Mouse (Mus musculus) intestine, embryonic 16.5 days (tissue): ENCODE results near the gene Lmo7. TPM values are rescaled to one million over a fixed set of nuclear protein-coding genes. Genes with fewer than 3 reads are reported as not detected.
A peak's percentile ranks its signal among the peaks of the same experiment; 100 is the strongest.

Experiments used
- ATAC-seq: fragments of 200-750 bp; cut with Nextera tagmentation; 2 replicates; pipeline ENCODE4 v1.8.0; 2017; ENCODE audit warnings: moderate TSS enrichment, moderate library complexity
- H3K27ac ChIP-seq: fragments of 300-500 bp; sonication (generic); 2 replicates; pipeline ENCODE4 v1.5.1; 2014; ENCODE audit warnings: mild to moderate bottlenecking, low read length
- H3K27me3 ChIP-seq: fragments of 300-500 bp; sonication (generic); replicated peaks from 2 replicates; pipeline ENCODE4 v1.6.1; 2014; ENCODE audit warnings: low read length, control low read depth, mixed read lengths; ENCODE audit not compliant: control insufficient read depth, insufficient read depth
- H3K36me3 ChIP-seq: fragments of 300-500 bp; sonication (generic); 2 replicates; pipeline ENCODE4 v1.6.1; 2014; ENCODE audit warnings: low read length, control low read depth; ENCODE audit not compliant: control insufficient read depth, insufficient read depth
- H3K4me1 ChIP-seq: fragments of 300-500 bp; sonication (generic); 2 replicates; pipeline ENCODE4 v1.6.1; 2014; ENCODE audit warnings: low read length, control low read depth, mixed read lengths; ENCODE audit not compliant: control insufficient read depth, insufficient read depth
- H3K4me2 ChIP-seq: fragments of 300-500 bp; sonication (generic); 2 replicates; pipeline ENCODE4 v1.6.1; 2014; ENCODE audit warnings: low read depth, low read length, control low read depth
- H3K4me3 ChIP-seq: fragments of 300-500 bp; sonication (generic); 2 replicates; pipeline ENCODE4 v1.5.1; 2014; ENCODE audit warnings: mild to moderate bottlenecking, low read length
- H3K9ac ChIP-seq: fragments of 300-500 bp; sonication (generic); 2 replicates; pipeline ENCODE4 v1.6.1; 2014; ENCODE audit warnings: low read depth, low read length
- H3K9me3 ChIP-seq: fragments of 300-500 bp; sonication (generic); 2 replicates; pipeline ENCODE4 v1.6.1; 2016; ENCODE audit warnings: low read length, control low read depth; ENCODE audit not compliant: control insufficient read depth
- WGBS: fragments of 180-500 bp; shearing (Covaris S2); extraction: QIAGEN DNeasy Blood & Tissue Kit; methylation state at CpG from one replicate; pipeline ENCODE4 v1.1.7; 2014; 5-methylcytosine and 5-hydroxymethylcytosine counted together
- polyA plus RNA-seq: library from polyadenylated mRNA; unstranded; fragments of >200 nt; fragmentation: Nextera tagmentation; extraction: Ambion mirVana; gene quantifications from 2 replicates; pipeline ENCODE4 v1.2.1, GENCODE M21; 2015

Lmo7 gene
- polyA plus RNA-seq, 1 experiment from 2014 or later = 19.4 TPM

GRCm38 (mm10) chr14:101776296-101777128, 46.8 kb downstream of the Lmo7 start:
- H3K9me3 ChIP-seq = no peaks in the 10 kb centered on the region
- no peaks in the 10 kb centered on the region for H3K4me1 ChIP-seq
- no peak overlapping the region for H3K27ac ChIP-seq
- H3K4me2 ChIP-seq = no peak overlapping the region
- ATAC-seq = no peak
- no peaks in the 10 kb centered on the region for H3K36me3 ChIP-seq
- no peak overlapping the region for H3K9ac ChIP-seq
- 41% methylated on average over 4 of the region's 4 CpGs for WGBS
- no peaks in the 10 kb centered on the region for H3K27me3 ChIP-seq
- no peak overlapping the region for H3K4me3 ChIP-seq

DNA sequence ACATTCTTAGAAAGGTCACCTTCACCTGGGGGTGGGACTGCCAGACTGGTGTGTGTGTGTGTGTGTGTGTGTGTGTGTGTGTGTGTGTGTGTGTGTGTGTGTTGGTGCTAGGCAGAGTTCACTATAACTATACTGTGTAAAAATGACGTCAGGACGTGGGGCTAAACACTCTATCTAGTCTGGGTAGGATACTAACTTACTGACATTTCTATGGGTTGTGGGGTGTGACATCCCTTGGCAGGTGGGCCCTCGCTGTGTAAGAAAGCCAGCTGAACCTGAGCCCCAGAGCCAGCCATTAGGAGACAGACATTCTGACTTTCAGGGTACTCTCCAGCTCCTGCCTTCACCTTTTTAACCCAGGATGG, 47.4 kb downstream of the Lmo7 start:
- ATAC-seq = no peak
- no peak overlapping the region for H3K4me3 ChIP-seq
- WGBS = 51% methylated on average over 3 of the region's 3 CpGs
- H3K9ac ChIP-seq = no peak overlapping the region
- no peaks in the 10 kb centered on the region for H3K36me3 ChIP-seq
- H3K9me3 ChIP-seq = no peaks in the 10 kb centered on the region
- no peak overlapping the region for H3K27ac ChIP-seq
- H3K4me1 ChIP-seq = no peaks in the 10 kb centered on the region
- H3K27me3 ChIP-seq = no peaks in the 10 kb centered on the region
- no peak overlapping the region for H3K4me2 ChIP-seq

DNA sequence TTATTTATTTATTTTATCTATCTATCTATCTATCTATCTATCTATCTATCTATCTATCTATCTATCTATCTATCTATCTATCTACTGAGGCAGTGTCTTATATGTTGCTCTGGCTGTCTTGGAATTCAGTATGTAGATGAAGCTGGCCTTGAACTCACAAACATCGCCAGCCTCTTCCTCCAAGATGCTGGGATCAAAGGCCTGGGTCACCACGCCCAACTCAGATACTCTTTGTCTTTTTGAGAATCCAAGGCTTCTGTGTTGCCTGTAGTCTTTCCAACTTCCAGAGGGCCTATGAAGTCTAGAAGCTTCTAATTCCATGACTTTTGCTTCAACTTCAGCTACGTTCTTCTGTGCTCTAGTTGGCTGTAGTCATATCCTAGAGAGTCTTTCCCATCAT, 48.7 kb downstream of the Lmo7 start:
- H3K27me3 ChIP-seq = no peaks in the 10 kb centered on the region
- no peak for ATAC-seq
- H3K27ac ChIP-seq = no peak overlapping the region
- no peak overlapping the region for H3K9ac ChIP-seq
- H3K4me2 ChIP-seq = no peak overlapping the region
- no peaks in the 10 kb centered on the region for H3K9me3 ChIP-seq
- H3K4me3 ChIP-seq = no peak overlapping the region
- no peaks in the 10 kb centered on the region for H3K36me3 ChIP-seq
- H3K4me1 ChIP-seq = no peaks in the 10 kb centered on the region
- WGBS = 89% methylated on average over 3 of the region's 3 CpGs

- no peak overlapping the region for H3K27ac ChIP-seq
- no peaks in the 10 kb centered on the region for H3K4me1 ChIP-seq
- H3K36me3 ChIP-seq = no peaks in the 10 kb centered on the region
- no peaks in the 10 kb centered on the region for H3K9me3 ChIP-seq
- no peak overlapping the region for H3K9ac ChIP-seq
- ATAC-seq = no peak
- H3K4me3 ChIP-seq = no peak overlapping the region
- WGBS = 83% methylated on average over 10 of the region's 10 CpGs
- no peaks in the 10 kb centered on the region for H3K27me3 ChIP-seq
- no peak overlapping the region for H3K4me2 ChIP-seq
Measured at GRCm38 (mm10) chr14:101780016-101780415, 50.3 kb downstream of the Lmo7 start.

DNA sequence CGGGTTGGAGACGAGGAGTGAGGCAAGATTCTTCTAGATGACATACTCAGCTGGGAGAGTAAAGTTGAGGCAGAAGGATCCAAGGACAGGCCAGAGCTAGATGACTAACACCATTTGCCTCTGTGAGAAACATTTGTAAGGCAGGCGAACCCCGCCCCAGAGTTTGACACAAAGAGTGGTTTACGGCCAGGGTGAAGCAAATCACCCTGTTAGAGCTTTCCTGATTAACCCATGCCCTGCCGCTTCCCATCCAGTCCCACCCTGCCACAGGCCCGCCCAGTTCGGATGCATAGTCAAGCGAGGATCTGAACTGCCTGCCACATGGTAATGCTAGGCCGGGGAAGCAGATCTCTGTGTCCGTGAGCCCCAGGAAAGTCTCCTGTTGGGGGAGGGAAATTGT, 51.5 kb downstream of the Lmo7 start:
- no peaks in the 10 kb centered on the region for H3K4me1 ChIP-seq
- H3K27me3 ChIP-seq = no peaks in the 10 kb centered on the region
- no peaks in the 10 kb centered on the region for H3K36me3 ChIP-seq
- WGBS = 67% methylated on average over 11 of the region's 11 CpGs
- H3K4me2 ChIP-seq = no peak overlapping the region
- no peaks in the 10 kb centered on the region for H3K9me3 ChIP-seq
- H3K27ac ChIP-seq = 0 out of 2 replicates have a peak overlapping the region, but pooled peaks have one; percentile 6
- no peak overlapping the region for H3K9ac ChIP-seq
- no peak overlapping the region for H3K4me3 ChIP-seq
- ATAC-seq = peak; percentile 56

DNA sequence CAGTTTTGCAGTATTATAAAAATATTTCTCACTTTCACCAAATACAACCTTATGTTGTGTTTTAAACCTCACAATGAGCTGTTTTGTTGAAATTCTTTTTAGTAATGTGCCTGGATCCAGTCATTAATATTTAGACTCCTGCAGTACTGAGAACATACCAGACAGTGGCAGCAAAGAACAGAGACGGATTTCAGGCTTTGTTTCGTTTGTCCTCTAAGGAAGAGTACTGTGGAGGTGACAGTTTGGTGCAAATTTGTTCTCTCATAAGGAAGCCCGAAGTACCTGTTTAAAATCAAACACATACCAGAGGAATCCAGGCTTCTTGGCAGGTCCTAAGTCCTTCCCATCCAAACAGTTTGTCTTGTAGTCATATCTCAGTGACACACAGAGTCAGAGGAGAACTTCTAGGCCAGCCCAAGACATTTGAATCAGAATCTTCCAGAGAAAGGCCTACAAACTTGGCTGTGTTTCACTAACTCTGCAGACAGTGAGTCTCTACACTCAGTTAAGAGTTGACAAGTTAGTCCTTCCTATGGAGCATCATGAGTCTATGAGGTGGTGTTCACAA, 52.3 kb downstream of the Lmo7 start:
- no peaks in the 10 kb centered on the region for H3K36me3 ChIP-seq
- H3K4me1 ChIP-seq = no peaks in the 10 kb centered on the region
- no peaks in the 10 kb centered on the region for H3K27me3 ChIP-seq
- H3K4me2 ChIP-seq = no peak overlapping the region
- 12% methylated on average over 3 of the region's 3 CpGs for WGBS
- no peak overlapping the region for H3K27ac ChIP-seq
- peak; percentile 60 for ATAC-seq
- H3K9me3 ChIP-seq = no peaks in the 10 kb centered on the region
- H3K4me3 ChIP-seq = no peak overlapping the region
- no peak overlapping the region for H3K9ac ChIP-seq

GRCm38 (mm10) chr14:101784315-101784945, 54.7 kb downstream of the Lmo7 start:
- 94% methylated on average over 3 of the region's 3 CpGs for WGBS

DNA sequence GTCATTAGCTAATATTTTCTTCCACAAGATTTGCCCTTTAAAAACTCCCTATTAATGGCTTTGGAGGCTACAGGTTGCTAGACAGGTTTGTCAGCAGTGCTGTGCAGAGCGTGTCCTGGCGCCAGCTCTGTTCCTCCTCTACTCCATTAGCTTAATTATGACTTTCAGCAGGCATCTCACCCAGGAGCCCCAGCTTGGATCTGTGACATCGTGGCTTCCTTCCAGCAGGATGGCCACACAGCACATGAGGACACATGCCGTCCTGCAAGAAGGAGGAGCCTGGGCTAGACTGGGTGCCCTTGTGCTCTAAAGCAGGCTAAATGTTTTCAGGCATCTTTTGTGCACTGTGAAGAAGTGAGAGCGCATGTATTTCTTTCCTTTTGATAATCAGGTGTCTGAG, 58.1 kb downstream of the Lmo7 start:
- Histone ChIP-seq H3K9ac (no peak overlapping the region), H3K4me2 (no peak overlapping the region), H3K4me1 (no peaks in the 10 kb centered on the region), H3K27me3 (no peaks in the 10 kb centered on the region), H3K36me3 (no peaks in the 10 kb centered on the region), H3K4me3 (no peak overlapping the region), H3K27ac (no peak overlapping the region), H3K9me3 (no peaks in the 10 kb centered on the region)
- WGBS = 50% methylated on average over 5 of the region's 5 CpGs
- ATAC-seq = peak; percentile 71

More at GRCm38 (mm10) chr14:101784315-101784945, 54.7 kb downstream of the Lmo7 start:
- ATAC-seq = no peak
- H3K9ac ChIP-seq = no peak overlapping the region
- H3K4me3 ChIP-seq = no peak overlapping the region
- no peaks in the 10 kb centered on the region for H3K27me3 ChIP-seq
- no peak overlapping the region for H3K4me2 ChIP-seq
- no peak overlapping the region for H3K27ac ChIP-seq
- H3K4me1 ChIP-seq = no peaks in the 10 kb centered on the region
- H3K9me3 ChIP-seq = no peaks in the 10 kb centered on the region
- no peaks in the 10 kb centered on the region for H3K36me3 ChIP-seq

GRCm38 (mm10) chr14:101788475-101788874, 58.7 kb downstream of the Lmo7 start:
- no peaks in the 10 kb centered on the region for H3K36me3 ChIP-seq
- no peaks in the 10 kb centered on the region for H3K9me3 ChIP-seq
- no peaks in the 10 kb centered on the region for H3K27me3 ChIP-seq
- no peak overlapping the region for H3K27ac ChIP-seq
- ATAC-seq = no peak
- no peak overlapping the region for H3K4me2 ChIP-seq
- 70% methylated on average over 6 of the region's 6 CpGs for WGBS
- no peaks in the 10 kb centered on the region for H3K4me1 ChIP-seq
- H3K9ac ChIP-seq = no peak overlapping the region
- H3K4me3 ChIP-seq = no peak overlapping the region
